Mouse (Mus musculus) brain, embryonic 14.5 days (tissue): ENCODE measurements at regions not wholly inside any gene's neighbourhood (a gene's known extent, or its start where the extent isn't known, plus 50 kb on each side); places are given as distances from the start of the nearest gene placed in this dataset.

ENCODE experiments used
- DNase-seq: peaks from one replicate; pipeline ENCODE4 v3.0.0-alpha.2; 2011; ENCODE audit warnings: low read depth
- CTCF ChIP-seq: fragments of 200-500 bp; IDR thresholded peaks from 2 replicates; pipeline ENCODE4 v1.5.1; 2012; ENCODE audit warnings: inconsistent platforms, mild to moderate bottlenecking, moderate library complexity, borderline replicate concordance; ENCODE audit not compliant: insufficient read depth, insufficient read length; ENCODE audit errors: extremely low read depth
- POLR2A ChIP-seq: fragments of 200-500 bp; IDR thresholded peaks from 2 replicates; pipeline ENCODE4 v1.6.1; 2012; ENCODE audit warnings: mild to moderate bottlenecking, inconsistent platforms, borderline replicate concordance; ENCODE audit not compliant: poor library complexity, insufficient read depth, insufficient read length, severe bottlenecking; ENCODE audit errors: extremely low read depth

- DNase-seq = no peak
- TF ChIP-seq CTCF = no peak
- no peak for TF ChIP-seq POLR2A
These were observed 289.5 kb upstream of the Slit2 start for GRCm38 (mm10) chr5:47693478-47693877.

GRCm38 (mm10) chr5:47693921-47694320 lies 289.0 kb upstream of the Slit2 start:
- DNase-seq = no peak
- TF ChIP-seq POLR2A (no peak), CTCF (no peak)

- no peak for TF ChIP-seq CTCF
- TF ChIP-seq POLR2A = no peak
- peak; percentile 14 for DNase-seq
These were observed 288.3 kb upstream of the Slit2 start for GRCm38 (mm10) chr5:47694630-47695029.

- TF ChIP-seq CTCF (no peak), POLR2A (no peak)
- DNase-seq = peak; percentile 6
These were observed 271.4 kb upstream of the Slit2 start for GRCm38 (mm10) chr5:47711553-47711952.

- TF ChIP-seq CTCF (no peak), POLR2A (no peak)
- no peak for DNase-seq
These were observed 268.6 kb upstream of the Slit2 start for GRCm38 (mm10) chr5:47714333-47714732.

- TF ChIP-seq CTCF (no peak), POLR2A (no peak)
- DNase-seq = no peak
These were observed 258.0 kb upstream of the Slit2 start for GRCm38 (mm10) chr5:47724911-47725310.

- TF ChIP-seq POLR2A (no peak), CTCF (no peak)
These were observed 240.2 kb upstream of the Slit2 start for GRCm38 (mm10) chr5:47742727-47743126.

GRCm38 (mm10) chr5:47745177-47745576 lies 237.8 kb upstream of the Slit2 start:
- no peak for DNase-seq

More at GRCm38 (mm10) chr5:47742727-47743126, 240.2 kb upstream of the Slit2 start:
- no peak for DNase-seq

GRCm38 (mm10) chr5:47751907-47752306 lies 231.0 kb upstream of the Slit2 start:
- TF ChIP-seq POLR2A (no peak), CTCF (no peak)
- DNase-seq = no peak

More at GRCm38 (mm10) chr5:47745177-47745576, 237.8 kb upstream of the Slit2 start:
- TF ChIP-seq POLR2A = no peak
- TF ChIP-seq CTCF = no peak

GRCm38 (mm10) chr5:47772642-47773353 lies 210.1 kb upstream of the Slit2 start:
- peak; percentile 62 for DNase-seq
- no peak for TF ChIP-seq CTCF
- no peak for TF ChIP-seq POLR2A

- TF ChIP-seq POLR2A = no peak
- no peak for DNase-seq
These were observed 209.6 kb upstream of the Slit2 start for GRCm38 (mm10) chr5:47773354-47773743.

GRCm38 (mm10) chr5:47780861-47781260 lies 202.1 kb upstream of the Slit2 start:
- TF ChIP-seq CTCF (no peak), POLR2A (no peak)
- DNase-seq = no peak
